Mouse (Mus musculus) embryonic facial prominence, embryonic 13.5 days (tissue): ENCODE measurements around the gene Cpne4. TPM values are rescaled to one million over a fixed set of nuclear protein-coding genes. Genes with fewer than 3 reads are reported as not detected.

ENCODE experiments used
- ATAC-seq: fragments of 200-750 bp; cut with Nextera tagmentation; 2 replicates; pipeline ENCODE4 v1.8.0; 2017; ENCODE audit warnings: low read depth; ENCODE audit not compliant: insufficient number of reproducible peaks, insufficient read depth, low FRiP score, low TSS enrichment
- H3K27ac ChIP-seq: fragments of 300-500 bp; sonication (generic); 2 replicates; pipeline ENCODE4 v1.5.1; 2015; ENCODE audit warnings: moderate library complexity, mild to moderate bottlenecking, inconsistent platforms
- H3K27me3 ChIP-seq: fragments of 300-500 bp; sonication (generic); 2 replicates; pipeline ENCODE4 v1.6.1; 2015; ENCODE audit warnings: mild to moderate bottlenecking, inconsistent platforms
- H3K36me3 ChIP-seq: fragments of 300-500 bp; sonication (generic); 2 replicates; pipeline ENCODE4 v1.6.1; 2015; ENCODE audit warnings: mild to moderate bottlenecking, inconsistent platforms
- H3K4me1 ChIP-seq: fragments of 300-500 bp; sonication (generic); 2 replicates; pipeline ENCODE4 v1.6.1; 2015; ENCODE audit warnings: inconsistent platforms
- H3K4me2 ChIP-seq: fragments of 300-500 bp; sonication (generic); 2 replicates; pipeline ENCODE4 v1.6.1; 2015; ENCODE audit warnings: moderate library complexity, mild to moderate bottlenecking, inconsistent platforms
- H3K4me3 ChIP-seq: fragments of 300-500 bp; sonication (generic); 2 replicates; pipeline ENCODE4 v1.5.1; 2015; ENCODE audit warnings: mild to moderate bottlenecking, inconsistent platforms
- H3K9ac ChIP-seq: fragments of 300-500 bp; sonication (generic); 2 replicates; pipeline ENCODE4 v1.6.1; 2015; ENCODE audit warnings: mild to moderate bottlenecking, inconsistent platforms
- H3K9me3 ChIP-seq: fragments of 300-500 bp; sonication (generic); 2 replicates; pipeline ENCODE4 v1.6.1; 2016; ENCODE audit warnings: inconsistent platforms
- WGBS: fragments of 180-500 bp; shearing (Covaris S2); methylation state at CpG from one replicate; pipeline ENCODE4 v1.1.7; 2015; ENCODE audit warnings: mixed read lengths; 5-methylcytosine and 5-hydroxymethylcytosine counted together
- polyA plus RNA-seq: library from polyadenylated mRNA; unstranded; fragments of >200 nt; fragmentation: Nextera tagmentation; extraction: Ambion mirVana; gene quantifications from 2 replicates; pipeline ENCODE4 v1.2.1, GENCODE M21; 2015

Gene Cpne4
- polyA plus RNA-seq, 1 experiment from 2014 or later = 1.6 TPM

- no peak for ATAC-seq
- 86% methylated on average over 2 of the region's 2 CpGs for WGBS
- H3K27ac ChIP-seq = no peak overlapping the region
These were observed 435.0 kb downstream of the Cpne4 start for GRCm38 (mm10) chr9:104981934-104982548.

DNA sequence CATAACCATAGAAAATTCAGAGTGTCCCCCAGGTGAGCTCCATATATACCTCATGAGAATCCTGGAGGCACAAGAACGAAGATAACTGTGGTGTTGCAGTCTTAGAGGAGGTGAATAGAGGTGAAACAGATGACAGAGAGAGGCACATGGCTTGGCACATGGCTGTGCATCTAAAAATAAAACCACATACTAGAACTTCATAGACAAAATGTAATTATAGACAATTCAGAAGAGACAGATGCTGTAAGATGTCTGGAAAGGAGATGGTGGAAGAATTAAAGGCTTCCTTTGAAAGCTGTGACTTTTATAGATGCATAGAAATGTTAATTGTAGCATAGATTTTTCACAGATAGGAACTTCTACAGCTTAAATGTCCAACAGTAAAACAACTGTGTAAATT is 451.1 kb downstream of the Cpne4 start:
- Histone ChIP-seq H3K4me2 (no peak overlapping the region), H3K9ac (no peak overlapping the region), H3K9me3 (no peaks in the 10 kb centered on the region), H3K27me3 (no peaks in the 10 kb centered on the region), H3K4me3 (no peak overlapping the region), H3K36me3 (no peaks in the 10 kb centered on the region), H3K4me1 (no peaks in the 10 kb centered on the region), H3K27ac (no peak overlapping the region)
- no peak for ATAC-seq
- 57% methylated on average over 1 of the region's 1 CpGs for WGBS

More at GRCm38 (mm10) chr9:104981934-104982548, 435.0 kb downstream of the Cpne4 start:
- no peak overlapping the region for H3K9ac ChIP-seq
- H3K9me3 ChIP-seq = no peaks in the 10 kb centered on the region
- H3K4me1 ChIP-seq = no peaks in the 10 kb centered on the region
- H3K4me2 ChIP-seq = no peak overlapping the region
- no peak overlapping the region for H3K4me3 ChIP-seq
- no peaks in the 10 kb centered on the region for H3K27me3 ChIP-seq
- H3K36me3 ChIP-seq = no peaks in the 10 kb centered on the region

- Histone ChIP-seq H3K4me3 (no peak overlapping the region), H3K9ac (no peak overlapping the region), H3K27me3 (no peaks in the 10 kb centered on the region), H3K4me1 (peaks cover 4% of the 10 kb centered on the region; the same call in 1 of the 2 replicates), H3K9me3 (no peaks in the 10 kb centered on the region), H3K27ac (no peak overlapping the region), H3K36me3 (no peaks in the 10 kb centered on the region), H3K4me2 (no peak overlapping the region)
- no peak for ATAC-seq
- 16% methylated on average over 2 of the region's 2 CpGs for WGBS
These were observed 463.6 kb downstream of the Cpne4 start for GRCm38 (mm10) chr9:105010721-105011120.

DNA sequence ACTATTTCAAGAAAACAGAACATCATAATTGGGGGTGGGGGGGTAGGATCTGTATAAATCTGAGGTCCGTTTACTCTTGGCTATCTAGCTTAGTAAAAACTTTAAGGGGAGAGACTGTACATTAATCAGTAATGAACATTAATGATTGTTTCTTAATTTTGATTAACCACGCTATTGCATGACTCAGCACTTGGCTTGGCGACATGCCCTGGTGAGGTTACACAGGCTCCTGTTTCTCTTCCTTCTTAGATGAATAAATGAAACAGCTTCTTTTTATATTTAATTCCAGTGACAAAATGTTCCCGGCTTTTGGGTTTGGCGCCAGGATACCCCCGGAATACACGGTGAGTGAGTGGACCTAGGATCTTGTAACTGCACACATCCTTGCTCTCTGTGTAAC is 471.1 kb downstream of the Cpne4 start:
- Histone ChIP-seq H3K9ac (no peak overlapping the region), H3K27ac (no peak overlapping the region), H3K4me3 (no peak overlapping the region), H3K36me3 (no peaks in the 10 kb centered on the region), H3K27me3 (no peaks in the 10 kb centered on the region), H3K4me1 (no peaks in the 10 kb centered on the region), H3K4me2 (no peak overlapping the region), H3K9me3 (no peaks in the 10 kb centered on the region)
- 86% methylated on average over 7 of the region's 7 CpGs for WGBS
- ATAC-seq = no peak

GRCm38 (mm10) chr9:105028311-105028710 is 481.2 kb downstream of the Cpne4 start:
- no peak for ATAC-seq
- H3K27ac ChIP-seq = no peak overlapping the region
- H3K9ac ChIP-seq = no peak overlapping the region
- WGBS = 66% methylated on average over 3 of the region's 3 CpGs
- H3K27me3 ChIP-seq = no peaks in the 10 kb centered on the region
- no peaks in the 10 kb centered on the region for H3K4me1 ChIP-seq
- H3K9me3 ChIP-seq = no peaks in the 10 kb centered on the region
- H3K4me2 ChIP-seq = no peak overlapping the region
- H3K4me3 ChIP-seq = no peak overlapping the region
- no peaks in the 10 kb centered on the region for H3K36me3 ChIP-seq

DNA sequence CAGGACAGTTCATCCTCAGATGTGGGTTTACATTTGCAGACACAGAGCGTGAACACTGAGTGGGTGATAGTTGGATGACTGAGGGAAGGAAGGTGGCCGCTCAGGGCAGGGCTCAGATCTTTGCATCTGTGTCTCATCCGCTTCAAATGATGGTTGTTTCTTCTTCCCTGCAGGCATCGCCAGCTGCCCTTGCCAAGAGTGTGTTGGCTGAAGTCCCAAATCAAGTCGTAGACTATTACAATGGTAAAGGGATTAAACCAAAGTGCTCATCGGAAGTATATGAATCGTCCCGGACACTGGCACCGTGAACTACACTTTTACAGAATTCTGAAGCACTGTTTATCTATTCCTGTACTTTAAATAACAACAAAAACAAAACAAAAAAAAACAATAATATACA is 485.5 kb downstream of the Cpne4 start:
- Histone ChIP-seq H3K4me1 (no peaks in the 10 kb centered on the region), H3K9ac (no peak overlapping the region), H3K4me2 (no peak overlapping the region), H3K9me3 (no peaks in the 10 kb centered on the region), H3K4me3 (no peak overlapping the region), H3K27me3 (no peaks in the 10 kb centered on the region), H3K36me3 (no peaks in the 10 kb centered on the region), H3K27ac (no peak overlapping the region)
- no peak for ATAC-seq
- 88% methylated on average over 9 of the region's 9 CpGs for WGBS

GRCm38 (mm10) chr9:105033641-105034040 is 486.6 kb downstream of the Cpne4 start:
- H3K4me2 ChIP-seq = no peak overlapping the region
- no peak overlapping the region for H3K4me3 ChIP-seq
- no peak overlapping the region for H3K27ac ChIP-seq
- H3K4me1 ChIP-seq = no peaks in the 10 kb centered on the region
- WGBS = 88% methylated on average over 7 of the region's 7 CpGs
- H3K9ac ChIP-seq = no peak overlapping the region
- no peaks in the 10 kb centered on the region for H3K27me3 ChIP-seq
- no peaks in the 10 kb centered on the region for H3K9me3 ChIP-seq
- no peaks in the 10 kb centered on the region for H3K36me3 ChIP-seq
- ATAC-seq = no peak

DNA sequence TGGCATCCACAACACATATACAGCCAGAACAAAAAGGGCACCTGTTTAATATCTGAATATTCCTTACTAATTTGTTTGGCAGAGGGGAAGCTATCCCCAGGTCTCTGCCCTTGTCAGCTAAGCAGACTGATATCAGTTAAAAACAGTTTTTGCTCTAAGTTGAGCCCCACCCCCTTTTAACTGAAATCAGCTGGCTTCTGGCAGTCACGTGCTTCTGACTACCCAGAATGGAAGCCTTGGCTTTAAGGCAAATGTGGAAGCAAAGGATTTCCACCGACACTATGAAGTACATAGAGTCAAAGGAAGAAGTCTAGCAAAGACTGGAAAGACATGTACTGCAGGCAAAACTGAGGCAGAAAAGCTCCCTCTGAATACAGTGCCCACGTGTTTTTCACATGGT is 490.8 kb downstream of the Cpne4 start:
- ATAC-seq = no peak

DNA sequence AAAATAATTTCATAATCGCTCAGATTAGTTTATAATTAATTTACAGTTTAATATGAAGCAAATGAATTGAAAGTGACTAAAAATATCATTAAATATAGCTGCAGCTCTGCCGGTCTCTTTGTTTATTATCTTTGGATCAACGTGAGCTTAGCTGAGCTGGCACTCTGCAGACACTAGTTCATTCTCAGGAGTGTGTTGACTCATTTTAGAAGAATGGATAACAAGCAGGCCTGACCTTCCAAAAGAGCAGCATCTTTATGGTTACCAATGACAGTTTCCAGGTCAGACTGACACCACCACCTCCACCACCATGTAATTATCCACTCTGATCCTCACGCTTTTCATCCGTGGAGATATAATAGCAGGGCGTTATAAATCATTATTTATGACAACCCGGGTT is 498.9 kb downstream of the Cpne4 start:
- H3K9ac ChIP-seq = no peak overlapping the region
- H3K4me1 ChIP-seq = no peaks in the 10 kb centered on the region
- H3K36me3 ChIP-seq = no peaks in the 10 kb centered on the region
- no peak for ATAC-seq
- no peak overlapping the region for H3K4me2 ChIP-seq
- H3K27me3 ChIP-seq = no peaks in the 10 kb centered on the region
- no peak overlapping the region for H3K27ac ChIP-seq
- H3K9me3 ChIP-seq = no peaks in the 10 kb centered on the region
- H3K4me3 ChIP-seq = no peak overlapping the region
- WGBS = 75% methylated on average over 7 of the region's 7 CpGs

More for the DNA sequence above, 490.8 kb downstream of the Cpne4 start:
- Histone ChIP-seq H3K9ac (no peak overlapping the region), H3K4me2 (no peak overlapping the region), H3K36me3 (no peaks in the 10 kb centered on the region), H3K27me3 (no peaks in the 10 kb centered on the region), H3K9me3 (no peaks in the 10 kb centered on the region), H3K4me3 (no peak overlapping the region), H3K27ac (no peak overlapping the region), H3K4me1 (no peaks in the 10 kb centered on the region)
- WGBS = 59% methylated on average over 3 of the region's 3 CpGs

DNA sequence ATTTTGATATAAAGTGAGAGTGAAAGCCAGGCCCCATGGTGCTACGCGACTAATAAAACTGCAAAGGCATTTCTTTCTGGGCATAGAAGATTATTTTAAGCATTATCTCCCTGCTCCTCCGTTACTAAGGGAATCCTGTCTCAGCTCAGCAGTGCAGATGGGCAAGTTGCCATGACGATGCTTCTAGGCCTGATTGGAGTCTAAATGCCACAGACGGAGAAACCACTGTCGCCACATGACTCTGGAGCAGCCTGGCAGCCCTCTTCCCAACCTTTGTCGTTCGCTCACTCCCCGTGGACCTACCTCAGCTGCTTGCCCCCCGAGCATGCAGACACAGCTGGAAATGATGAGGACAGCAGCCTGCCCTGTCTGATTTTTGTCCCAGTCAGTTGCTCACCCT is 501.3 kb downstream of the Cpne4 start:
- Histone ChIP-seq H3K27me3 (no peaks in the 10 kb centered on the region), H3K4me1 (no peaks in the 10 kb centered on the region), H3K4me3 (no peak overlapping the region), H3K27ac (no peak overlapping the region), H3K9ac (no peak overlapping the region), H3K9me3 (no peaks in the 10 kb centered on the region), H3K4me2 (no peak overlapping the region), H3K36me3 (no peaks in the 10 kb centered on the region)
- ATAC-seq = no peak
- WGBS = 53% methylated on average over 10 of the region's 10 CpGs

- Histone ChIP-seq H3K4me2 (no peak overlapping the region), H3K4me1 (peaks cover 9% of the 10 kb centered on the region; the same call in 1 of the 2 replicates), H3K27me3 (no peaks in the 10 kb centered on the region), H3K27ac (no peak overlapping the region), H3K36me3 (no peaks in the 10 kb centered on the region), H3K9me3 (no peaks in the 10 kb centered on the region), H3K4me3 (no peak overlapping the region), H3K9ac (no peak overlapping the region)
- 50% methylated on average over 2 of the region's 2 CpGs for WGBS
- no peak for ATAC-seq
These were observed 502.6 kb downstream of the Cpne4 start for GRCm38 (mm10) chr9:105049636-105050035.

- no peak for ATAC-seq
- Histone ChIP-seq H3K4me2 (no peak overlapping the region), H3K9me3 (no peaks in the 10 kb centered on the region), H3K4me1 (peaks cover 9% of the 10 kb centered on the region; the same call in 1 of the 2 replicates), H3K27me3 (no peaks in the 10 kb centered on the region), H3K36me3 (0 out of 2 replicates have a peak, but pooled peaks cover 4% of the 10 kb centered on the region), H3K9ac (no peak overlapping the region), H3K27ac (no peak overlapping the region), H3K4me3 (no peak overlapping the region)
- WGBS = 70% methylated on average over 2 of the region's 2 CpGs
These were observed 503.2 kb downstream of the Cpne4 start for GRCm38 (mm10) chr9:105050257-105050656.
